Mouse (Mus musculus) E14TG2a.4 (cell line): ENCODE measurements around the gene Thegl.

Experiments
- CTCF ChIP-seq: conservative IDR thresholded peaks from 2 replicates; pipeline ENCODE4 v1.5.1; 2014; ENCODE audit warnings: low read length
- NANOG ChIP-seq: IDR thresholded peaks from 2 replicates; pipeline ENCODE4 v1.6.1; 2014; ENCODE audit warnings: borderline replicate concordance, low read length, mixed read lengths
- POU5F1 ChIP-seq: IDR thresholded peaks from 2 replicates; pipeline ENCODE4 v1.6.1; 2014; ENCODE audit warnings: low read length, borderline replicate concordance

DNA sequence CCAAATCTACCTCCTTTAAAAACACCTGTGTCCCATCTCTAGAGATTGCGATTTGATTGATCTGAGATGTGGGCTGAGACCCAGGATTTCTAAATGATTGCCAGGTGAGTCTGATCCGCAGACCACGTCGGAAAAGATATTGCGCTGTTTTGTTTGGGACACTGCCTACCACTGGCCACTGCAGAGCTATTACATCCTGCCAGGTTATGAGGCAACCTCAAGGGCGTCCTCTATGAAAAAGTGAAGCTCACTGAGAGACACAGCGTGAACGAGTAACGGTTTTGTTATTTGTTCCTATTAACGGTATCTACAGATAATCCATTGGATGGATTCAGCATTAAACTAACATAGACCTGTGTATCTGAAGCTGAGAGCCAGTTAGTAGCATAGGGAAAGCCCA is 22.6 kb downstream of the Thegl start:
- no peak for TF ChIP-seq CTCF
- TF ChIP-seq POU5F1: no peak
- TF ChIP-seq NANOG: no peak
